Mouse (Mus musculus) olfactory bulb, adult 2 months (tissue): ENCODE data around the gene Pygb. TPM values are rescaled to one million over a fixed set of nuclear protein-coding genes. Genes with fewer than 3 reads are reported as not detected.
A peak's percentile ranks its signal among the peaks of the same experiment; 100 is the strongest.

ENCODE experiments used
- H3K27ac ChIP-seq: fragments of 200-500 bp; 2 replicates; pipeline ENCODE4 v1.5.1; 2012; ENCODE audit warnings: low read depth, low read length; ENCODE audit not compliant: insufficient read depth
- H3K4me1 ChIP-seq: fragments of 200-500 bp; 2 replicates; pipeline ENCODE4 v1.6.1; 2012; ENCODE audit warnings: low read length; ENCODE audit not compliant: control insufficient read depth, insufficient read depth
- H3K4me3 ChIP-seq: fragments of 200-500 bp; 2 replicates; pipeline ENCODE4 v1.5.1; 2012; ENCODE audit warnings: mild to moderate bottlenecking, low read depth, low read length, moderate library complexity; ENCODE audit not compliant: insufficient read depth
- CTCF ChIP-seq: fragments of 200-500 bp; IDR thresholded peaks from 2 replicates; pipeline ENCODE4 v1.5.1; 2012; ENCODE audit warnings: low read depth, mild to moderate bottlenecking, low read length, moderate library complexity; ENCODE audit not compliant: insufficient read depth
- POLR2A ChIP-seq: fragments of 200-500 bp; IDR thresholded peaks from 2 replicates; pipeline ENCODE4 v1.6.1; 2012; ENCODE audit warnings: mild to moderate bottlenecking, low read depth, low read length, moderate library complexity; ENCODE audit not compliant: insufficient read depth
- WGBS: fragments of 180-500 bp; shearing (Covaris S2); methylation state at CpG from one replicate; pipeline ENCODE4 v1.1.7; 2018; 5-methylcytosine and 5-hydroxymethylcytosine counted together
- polyA plus RNA-seq: library from polyadenylated mRNA; stranded (reverse); fragments of >200 nt; gene quantifications from 2 replicates; pipeline ENCODE4 v1.2.4, GENCODE M21; 2012; ENCODE audit warnings: low replicate concordance; ENCODE audit not compliant: missing spikeins, insufficient read depth, insufficient read length

Gene Pygb
- polyA plus RNA-seq, 1 experiment = not detected

GRCm38 (mm10) chr2:150830011-150830410 is 43.5 kb downstream of the Pygb start:
- Histone ChIP-seq H3K4me1 (no peaks in the 10 kb centered on the region), H3K27ac (no peak overlapping the region), H3K4me3 (no peak overlapping the region)
- WGBS = 76% methylated on average over 2 of the region's 2 CpGs
- TF ChIP-seq CTCF (no peak), POLR2A (no peak)

- Histone ChIP-seq H3K4me1 (no peaks in the 10 kb centered on the region), H3K27ac (no peak overlapping the region), H3K4me3 (no peak overlapping the region)
- TF ChIP-seq POLR2A (no peak), CTCF (no peak)
- WGBS = 71% methylated on average over 3 of the region's 3 CpGs
Measured at GRCm38 (mm10) chr2:150830911-150831441, 44.4 kb downstream of the Pygb start.

- Histone ChIP-seq H3K27ac (no peak overlapping the region), H3K4me3 (no peak overlapping the region), H3K4me1 (0 out of 2 replicates have a peak, but pooled peaks cover 2% of the 10 kb centered on the region)
- TF ChIP-seq POLR2A (no peak), CTCF (no peak)
- 79% methylated on average over 7 of the region's 7 CpGs for WGBS
Measured at GRCm38 (mm10) chr2:150832029-150832428, 45.5 kb downstream of the Pygb start.

GRCm38 (mm10) chr2:150834616-150835015 is 48.1 kb downstream of the Pygb start:
- H3K4me3 ChIP-seq = no peak overlapping the region
- H3K4me1 ChIP-seq = peaks cover 11% of the 10 kb centered on the region
- H3K27ac ChIP-seq = no peak overlapping the region
- 65% methylated on average over 7 of the region's 7 CpGs for WGBS
- TF ChIP-seq CTCF (no peak), POLR2A (no peak)

- Histone ChIP-seq H3K27ac (no peak overlapping the region), H3K4me3 (no peak overlapping the region), H3K4me1 (peaks cover 17% of the 10 kb centered on the region)
- TF ChIP-seq POLR2A (no peak), CTCF (no peak)
- WGBS = 94% methylated on average over 4 of the region's 4 CpGs
Measured at GRCm38 (mm10) chr2:150835975-150836374, 49.4 kb downstream of the Pygb start.

GRCm38 (mm10) chr2:150836906-150837305 is 50.4 kb downstream of the Pygb start:
- H3K4me1 ChIP-seq = peaks cover 20% of the 10 kb centered on the region
- TF ChIP-seq CTCF = no peak
- no peak for TF ChIP-seq POLR2A
- WGBS = 37% methylated on average over 15 of the region's 15 CpGs
- no peak overlapping the region for H3K4me3 ChIP-seq
- H3K27ac ChIP-seq = no peak overlapping the region

GRCm38 (mm10) chr2:150837781-150838180 is 51.2 kb downstream of the Pygb start:
- Histone ChIP-seq H3K4me3 (no peak overlapping the region), H3K4me1 (peaks cover 25% of the 10 kb centered on the region), H3K27ac (no peak overlapping the region)
- TF ChIP-seq CTCF (no peak), POLR2A (no peak)
- WGBS = 98% methylated on average over 3 of the region's 3 CpGs

- TF ChIP-seq POLR2A = no peak
- no peak for TF ChIP-seq CTCF
- H3K27ac ChIP-seq = peak overlapping the region; percentile 67
- no peak overlapping the region for H3K4me3 ChIP-seq
- WGBS = 61% methylated on average over 12 of the region's 12 CpGs
- H3K4me1 ChIP-seq = peaks cover 29% of the 10 kb centered on the region
Measured at GRCm38 (mm10) chr2:150839686-150840471, 53.3 kb downstream of the Pygb start.

GRCm38 (mm10) chr2:150841109-150841508 is 54.6 kb downstream of the Pygb start:
- no peak overlapping the region for H3K27ac ChIP-seq
- TF ChIP-seq CTCF (no peak), POLR2A (no peak)
- no peak overlapping the region for H3K4me3 ChIP-seq
- H3K4me1 ChIP-seq = peaks cover 34% of the 10 kb centered on the region
- 85% methylated on average over 11 of the region's 11 CpGs for WGBS
